Mouse (Mus musculus) NIH3T3 (cell line): ENCODE data around the gene Ghrl.
"Not testable (repeated sequence)": the region's sequence is repeated elsewhere in the genome, so short reads cannot be mapped to it uniquely, and the experiment has no call there.

Experiments
- DNase-seq: peaks from one replicate; pipeline ENCODE4 v3.0.0-alpha.2; 2012; ENCODE audit warnings: low read depth

Ghrl gene

GRCm38 (mm10) chr6:113719878-113720277 is at the start of gene Ghrl:
Ghrl (minus strand) TSS chr6:113719880.
- no peak for DNase-seq

- no peak for DNase-seq
Observed at GRCm38 (mm10) chr6:113768804-113769203, 49.1 kb upstream of the Ghrl start.

- peak; percentile 89 for DNase-seq
Observed at GRCm38 (mm10) chr6:113761644-113762043, 42.0 kb upstream of the Ghrl start.

- no peak for DNase-seq
Observed at GRCm38 (mm10) chr6:113749119-113749685, 29.5 kb upstream of the Ghrl start.

GRCm38 (mm10) chr6:113748351-113748750 is 28.7 kb upstream of the Ghrl start:
- DNase-seq: no peak

GRCm38 (mm10) chr6:113747284-113747683 is 27.6 kb upstream of the Ghrl start:
- DNase-seq: no peak

- no peak for DNase-seq
Observed at GRCm38 (mm10) chr6:113745117-113745516, 25.4 kb upstream of the Ghrl start.

- no peak for DNase-seq
Observed at GRCm38 (mm10) chr6:113743111-113743510, 23.4 kb upstream of the Ghrl start.

GRCm38 (mm10) chr6:113742321-113742720 is 22.6 kb upstream of the Ghrl start:
- DNase-seq: no peak

- no peak for DNase-seq
Observed at GRCm38 (mm10) chr6:113741425-113741824, 21.7 kb upstream of the Ghrl start.

- DNase-seq: peak; percentile 95
Observed at GRCm38 (mm10) chr6:113740236-113741217, 20.8 kb upstream of the Ghrl start, which contains the start of gene Sec13. Sec13 (minus strand) TSS chr6:113740743.

GRCm38 (mm10) chr6:113737318-113738046 is 17.8 kb upstream of the Ghrl start:
- DNase-seq: no peak

- no peak for DNase-seq
Observed at GRCm38 (mm10) chr6:113731296-113731695, 11.6 kb upstream of the Ghrl start.

GRCm38 (mm10) chr6:113728181-113728580 is 8.5 kb upstream of the Ghrl start:
- no peak for DNase-seq

- no peak for DNase-seq
Observed at GRCm38 (mm10) chr6:113721061-113721460, 1.4 kb upstream of the Ghrl start.

- peak; percentile 64 for DNase-seq
Observed at GRCm38 (mm10) chr6:113717541-113717940, 2.1 kb downstream of the Ghrl start.

GRCm38 (mm10) chr6:113714797-113715196 is 4.9 kb downstream of the Ghrl start:
- DNase-seq: no peak

- DNase-seq: no peak
Observed at GRCm38 (mm10) chr6:113714276-113714675, 5.4 kb downstream of the Ghrl start.

- not testable (repeated sequence) for DNase-seq
Observed at GRCm38 (mm10) chr6:113713389-113713788, 6.3 kb downstream of the Ghrl start.

GRCm38 (mm10) chr6:113712718-113713117 is 7.0 kb downstream of the Ghrl start:
- no peak for DNase-seq

- peak; percentile 48 for DNase-seq
Observed at GRCm38 (mm10) chr6:113697222-113698205, 22.2 kb downstream of the Ghrl start.
